Mouse (Mus musculus): ENCODE measurements around the gene 4933409G03Rik. TPM values are rescaled to one million over a fixed set of nuclear protein-coding genes. Genes with fewer than 3 reads are reported as not detected.
"Not testable (repeated sequence)": the region's sequence is repeated elsewhere in the genome, so short reads cannot be mapped to it uniquely, and the experiment has no call there.

The 4933409G03Rik gene
- polyA plus RNA-seq (2016; fragmentation: Nextera tagmentation; extraction: Ambion mirVana): not detected in 2 replicates

GRCm38 (mm10) chr2:68582113-68582512 lies at the start of gene 4933409G03Rik:
4933409G03Rik (plus strand) TSS chr2:68582413.
- no peaks in the 10 kb centered on the region for H3K9me3 ChIP-seq
- 89% methylated on average over 5 of the region's 5 CpGs for WGBS
- no peaks in the 10 kb centered on the region for H3K36me3 ChIP-seq
- H3K4me1 ChIP-seq: no peaks in the 10 kb centered on the region
- no peak within 1 kb of the TSS for H3K9ac ChIP-seq
- H3K4me3 ChIP-seq: no peak within 1 kb of the TSS
- H3K27ac ChIP-seq: no peak within 1 kb of the TSS
- no peak for ATAC-seq (ENCODE audit: insufficient number of reproducible peaks, insufficient read depth, low FRiP score, low TSS enrichment)
- H3K27me3 ChIP-seq: no peaks in the 10 kb centered on the region
- no peak within 1 kb of the TSS for H3K4me2 ChIP-seq (replicated peaks)

- no peak overlapping the region for H3K4me2 ChIP-seq (replicated peaks)
- no peaks in the 10 kb centered on the region for H3K36me3 ChIP-seq
- H3K27me3 ChIP-seq: no peaks in the 10 kb centered on the region
- no peak overlapping the region for H3K9ac ChIP-seq
- H3K4me3 ChIP-seq: no peak overlapping the region
- no peaks in the 10 kb centered on the region for H3K9me3 ChIP-seq
- 67% methylated on average over 2 of the region's 2 CpGs for WGBS
- no peak overlapping the region for H3K27ac ChIP-seq
- no peak for ATAC-seq (ENCODE audit: insufficient number of reproducible peaks, insufficient read depth, low FRiP score, low TSS enrichment)
- no peaks in the 10 kb centered on the region for H3K4me1 ChIP-seq
Observed at GRCm38 (mm10) chr2:68544190-68544589, 38.0 kb upstream of the 4933409G03Rik start.

GRCm38 (mm10) chr2:68560821-68561220 lies 21.4 kb upstream of the 4933409G03Rik start:
- WGBS: 66% methylated on average over 4 of the region's 4 CpGs

GRCm38 (mm10) chr2:68563331-68563730 lies 18.9 kb upstream of the 4933409G03Rik start:
- Histone ChIP-seq H3K4me2 (replicated peaks) (no peak overlapping the region), H3K27ac (no peak overlapping the region), H3K9me3 (no peaks in the 10 kb centered on the region), H3K27me3 (no peaks in the 10 kb centered on the region), H3K4me3 (no peak overlapping the region), H3K4me1 (no peaks in the 10 kb centered on the region), H3K36me3 (no peaks in the 10 kb centered on the region), H3K9ac (no peak overlapping the region)
- no peak for ATAC-seq (ENCODE audit: insufficient number of reproducible peaks, insufficient read depth, low FRiP score, low TSS enrichment)
- 11% methylated on average over 3 of the region's 3 CpGs for WGBS

More at GRCm38 (mm10) chr2:68560821-68561220, 21.4 kb upstream of the 4933409G03Rik start:
- H3K4me2 ChIP-seq (replicated peaks): no peak overlapping the region
- H3K27ac ChIP-seq: no peak overlapping the region
- no peaks in the 10 kb centered on the region for H3K4me1 ChIP-seq
- H3K27me3 ChIP-seq: no peaks in the 10 kb centered on the region
- H3K4me3 ChIP-seq: no peak overlapping the region
- ATAC-seq (ENCODE audit: insufficient number of reproducible peaks, insufficient read depth, low FRiP score, low TSS enrichment): no peak
- H3K36me3 ChIP-seq: no peaks in the 10 kb centered on the region
- H3K9me3 ChIP-seq: no peaks in the 10 kb centered on the region
- H3K9ac ChIP-seq: no peak overlapping the region

DNA sequence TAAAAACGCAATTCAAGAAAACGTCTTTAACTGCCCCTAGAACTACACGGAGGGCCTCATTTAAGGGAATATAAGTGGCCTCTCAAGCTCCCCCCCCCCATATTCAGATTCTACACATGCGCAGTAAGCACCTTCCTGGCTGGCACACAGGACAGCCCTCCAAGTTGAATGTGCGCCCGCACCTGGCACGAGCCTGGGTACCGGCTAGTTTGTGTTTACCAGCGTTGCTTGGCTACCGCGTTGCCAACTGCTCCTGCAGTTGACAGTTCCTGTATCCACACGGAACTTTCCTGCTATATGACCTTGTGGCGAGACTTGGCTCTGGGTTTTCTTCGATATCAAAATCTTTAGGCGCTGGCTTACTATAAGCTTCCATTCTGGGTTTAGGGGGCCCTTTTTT lies 13.9 kb upstream of the 4933409G03Rik start:
- Histone ChIP-seq H3K9ac (no peak overlapping the region), H3K4me1 (no peaks in the 10 kb centered on the region), H3K4me3 (no peak overlapping the region), H3K27ac (no peak overlapping the region), H3K9me3 (no peaks in the 10 kb centered on the region), H3K27me3 (no peaks in the 10 kb centered on the region), H3K4me2 (replicated peaks) (no peak overlapping the region), H3K36me3 (no peaks in the 10 kb centered on the region)
- ATAC-seq (ENCODE audit: insufficient number of reproducible peaks, insufficient read depth, low FRiP score, low TSS enrichment): no peak
- WGBS: 91% methylated on average over 15 of the region's 15 CpGs

- Histone ChIP-seq H3K4me1 (no peaks in the 10 kb centered on the region), H3K27me3 (no peaks in the 10 kb centered on the region), H3K4me2 (replicated peaks) (no peak overlapping the region), H3K9me3 (no peaks in the 10 kb centered on the region), H3K4me3 (no peak overlapping the region), H3K36me3 (no peaks in the 10 kb centered on the region), H3K9ac (no peak overlapping the region), H3K27ac (no peak overlapping the region)
- ATAC-seq (ENCODE audit: insufficient number of reproducible peaks, insufficient read depth, low FRiP score, low TSS enrichment): no peak
- 27% methylated on average over 4 of the region's 4 CpGs for WGBS
Observed at GRCm38 (mm10) chr2:68572340-68572739, 9.9 kb upstream of the 4933409G03Rik start.

- no peak for ATAC-seq (ENCODE audit: insufficient number of reproducible peaks, insufficient read depth, low FRiP score, low TSS enrichment)
Observed at GRCm38 (mm10) chr2:68592765-68593164, 10.6 kb downstream of the 4933409G03Rik start.

GRCm38 (mm10) chr2:68656186-68656585 lies 74.0 kb downstream of the 4933409G03Rik start, which contains the start of gene 4932414N04Rik:
4932414N04Rik (plus strand) TSS chr2:68656486.
- not testable (repeated sequence) for H3K9me3 ChIP-seq; H3K9ac ChIP-seq; H3K4me2 ChIP-seq (replicated peaks); ATAC-seq (ENCODE audit: insufficient number of reproducible peaks, insufficient read depth, low FRiP score, low TSS enrichment); H3K27me3 ChIP-seq; H3K4me1 ChIP-seq; H3K27ac ChIP-seq; H3K36me3 ChIP-seq; H3K4me3 ChIP-seq
- WGBS: 80% methylated on average over 2 of the region's 5 CpGs

More at GRCm38 (mm10) chr2:68592765-68593164, 10.6 kb downstream of the 4933409G03Rik start:
- WGBS: 43% methylated on average over 3 of the region's 3 CpGs
- Histone ChIP-seq H3K4me3 (no peak overlapping the region), H3K27me3 (no peaks in the 10 kb centered on the region), H3K9me3 (no peaks in the 10 kb centered on the region), H3K4me1 (no peaks in the 10 kb centered on the region), H3K36me3 (no peaks in the 10 kb centered on the region), H3K27ac (no peak overlapping the region), H3K4me2 (replicated peaks) (no peak overlapping the region), H3K9ac (no peak overlapping the region)

Other genes with a start within 250 kb of the 4933409G03Rik start
- gene Stk39, start 110.1 kb upstream of the 4933409G03Rik start, polyA plus RNA-seq (2016; fragmentation: Nextera tagmentation; extraction: Ambion mirVana): 25.1 and 26.6 TPM in 2 replicates
- not detected in 2 replicates for gene 4932414N04Rik, start 74.1 kb downstream of the 4933409G03Rik start, polyA plus RNA-seq (2016; fragmentation: Nextera tagmentation; extraction: Ambion mirVana)

All from embryonic facial prominence, embryonic 12.5 days (tissue).